Mouse (Mus musculus) urinary bladder, postnatal 4 days (tissue): ENCODE measurements around the gene Camsap3.
"Not testable (repeated sequence)": the region's sequence is repeated elsewhere in the genome, so short reads cannot be mapped to it uniquely, and the experiment has no call there.

Source experiments
- DNase-seq, 2 experiments: peaks; one replicate each; pipeline ENCODE4 v3.0.0; 2021 to 2022; ENCODE audit warnings: low spot score in 2 of 2

Camsap3 gene

DNA sequence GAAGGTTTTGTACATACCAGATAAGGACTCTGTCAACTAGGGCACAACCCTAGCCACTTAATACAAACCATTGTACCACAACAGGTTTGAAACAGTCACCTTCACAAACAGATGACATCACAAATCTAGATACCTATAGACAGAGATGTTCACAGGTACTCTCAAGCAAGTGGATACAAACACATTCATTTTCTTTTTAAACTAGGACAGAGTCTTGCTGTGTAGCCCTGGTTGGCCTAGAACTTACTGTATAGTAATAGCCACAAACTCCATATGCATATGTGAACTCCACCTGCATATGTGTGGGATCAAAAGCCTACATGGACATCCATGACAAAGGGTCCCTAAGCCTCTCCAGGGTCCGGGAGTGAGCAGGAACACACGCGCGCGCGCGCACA lies at the start of gene Camsap3:
TSS of gene Camsap3 (plus strand) at position 301 of the 398 bp plus-strand sequence.
- DNase-seq, result no peak

DNA sequence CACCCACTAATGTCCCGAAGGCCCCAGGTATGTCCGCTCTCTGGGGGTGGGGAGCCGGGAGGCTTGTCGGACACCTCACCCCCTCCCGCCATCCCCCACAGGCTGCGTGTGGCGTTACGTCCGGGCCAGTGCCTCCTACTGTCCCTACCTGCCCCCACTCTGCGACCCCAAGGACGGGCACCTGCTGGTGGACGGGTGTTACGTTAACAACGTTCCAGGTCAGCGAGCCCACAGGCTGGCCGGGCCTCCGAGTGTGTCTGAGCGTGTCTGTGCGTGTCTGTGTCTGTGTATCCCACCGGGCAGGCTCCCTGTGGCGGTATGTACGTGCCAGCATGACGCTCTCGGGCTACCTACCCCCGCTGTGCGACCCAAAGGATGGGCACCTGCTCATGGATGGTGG lies 49.4 kb upstream of the Camsap3 start:
- DNase-seq, result no peak

DNA sequence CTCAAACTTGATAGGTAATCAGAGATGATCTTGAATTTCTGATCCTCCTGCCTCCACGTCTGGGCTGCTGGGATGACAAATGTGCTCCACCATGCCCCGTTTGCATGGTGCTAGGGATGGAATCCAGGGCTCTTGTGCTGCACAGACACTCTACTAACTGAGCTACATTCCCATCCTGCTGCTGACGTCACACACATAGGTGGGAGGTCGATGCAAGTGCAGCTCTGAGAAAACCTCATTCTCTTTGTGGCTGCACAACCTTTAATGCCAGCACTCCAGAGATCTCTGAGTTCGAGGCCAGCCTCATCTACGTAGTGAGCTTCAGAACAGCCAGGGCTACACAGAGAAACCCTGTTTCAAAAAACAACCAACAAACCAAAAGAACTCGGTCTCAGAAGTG lies 47.9 kb upstream of the Camsap3 start:
- no peak for DNase-seq

DNA sequence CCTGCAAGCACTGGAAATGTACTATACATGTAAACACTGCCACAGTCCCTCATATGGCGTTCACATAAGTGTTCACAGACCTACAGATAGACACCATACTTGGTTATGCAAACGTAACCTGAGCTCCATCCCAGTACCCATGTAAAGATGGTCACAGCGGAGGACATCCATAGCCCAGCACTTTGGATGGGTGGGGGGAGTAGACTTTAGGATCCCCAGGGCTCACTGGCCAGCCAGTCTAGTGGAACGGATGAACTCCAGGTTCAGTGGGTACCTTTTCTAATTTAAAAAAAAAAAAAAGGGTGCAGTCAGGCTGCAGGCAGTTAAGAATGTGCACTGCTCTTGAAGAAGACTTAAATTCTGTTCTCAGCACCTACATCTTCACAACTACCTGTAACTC lies 47.0 kb upstream of the Camsap3 start:
- DNase-seq, result no peak

DNA sequence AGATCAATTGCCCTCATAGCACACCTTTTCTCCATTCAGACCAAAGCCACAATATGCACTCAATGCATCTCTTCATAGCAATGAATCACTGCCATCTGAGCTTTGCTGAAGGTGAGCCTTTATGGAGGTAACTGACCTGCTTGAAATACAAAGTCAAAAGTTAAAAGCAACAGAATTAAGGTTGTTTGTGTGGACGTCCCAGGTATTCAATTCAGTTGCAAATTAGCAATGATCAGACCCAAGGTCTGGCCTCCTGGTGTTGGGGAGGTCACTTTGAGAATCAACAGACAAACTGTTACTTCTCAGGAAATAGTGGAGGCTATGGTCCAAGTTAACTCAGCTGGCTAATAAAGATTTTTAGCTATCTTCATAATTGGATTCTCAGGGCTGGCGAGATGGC lies 40.6 kb upstream of the Camsap3 start:
- DNase-seq, result no peak

DNA sequence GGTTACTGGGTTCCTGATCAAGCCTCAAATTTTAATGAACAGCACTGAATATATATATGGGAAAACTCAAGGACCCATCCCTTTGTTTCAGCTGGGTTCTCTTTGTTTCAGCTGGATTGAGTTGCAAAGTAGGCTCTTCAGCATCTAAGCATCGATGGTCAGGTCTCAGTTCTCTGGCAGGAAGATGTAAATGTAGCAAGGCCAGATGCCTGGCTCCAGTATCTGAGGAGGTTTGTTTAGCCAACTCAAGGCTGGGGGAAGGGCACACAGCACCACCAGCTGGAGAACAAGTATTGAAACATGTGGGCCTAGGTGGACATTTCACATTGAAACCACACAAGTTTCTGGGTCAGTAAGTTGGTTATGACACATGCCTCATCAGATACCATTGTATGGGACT lies 34.9 kb upstream of the Camsap3 start:
- no peak for DNase-seq

DNA sequence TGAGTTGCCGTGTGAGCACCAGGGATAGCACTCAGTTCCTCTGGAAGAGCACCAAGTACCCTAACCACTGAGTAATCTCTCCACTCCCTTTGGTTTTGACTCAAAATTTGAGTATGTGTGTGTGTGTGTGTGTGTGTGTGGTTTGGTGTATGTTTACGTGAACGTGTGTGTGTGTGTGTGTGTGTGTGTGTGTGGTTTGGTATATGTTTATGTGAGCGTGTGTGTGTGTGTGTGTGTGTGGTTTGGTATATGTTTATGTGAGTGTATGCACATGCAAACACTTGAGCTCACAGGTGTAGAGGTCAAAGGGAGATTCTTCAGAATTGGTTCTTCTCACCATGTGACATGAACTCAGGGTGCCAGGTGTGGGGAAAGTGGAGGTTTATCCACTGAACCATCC lies 31.0 kb upstream of the Camsap3 start:
- DNase-seq, result no peak

DNA sequence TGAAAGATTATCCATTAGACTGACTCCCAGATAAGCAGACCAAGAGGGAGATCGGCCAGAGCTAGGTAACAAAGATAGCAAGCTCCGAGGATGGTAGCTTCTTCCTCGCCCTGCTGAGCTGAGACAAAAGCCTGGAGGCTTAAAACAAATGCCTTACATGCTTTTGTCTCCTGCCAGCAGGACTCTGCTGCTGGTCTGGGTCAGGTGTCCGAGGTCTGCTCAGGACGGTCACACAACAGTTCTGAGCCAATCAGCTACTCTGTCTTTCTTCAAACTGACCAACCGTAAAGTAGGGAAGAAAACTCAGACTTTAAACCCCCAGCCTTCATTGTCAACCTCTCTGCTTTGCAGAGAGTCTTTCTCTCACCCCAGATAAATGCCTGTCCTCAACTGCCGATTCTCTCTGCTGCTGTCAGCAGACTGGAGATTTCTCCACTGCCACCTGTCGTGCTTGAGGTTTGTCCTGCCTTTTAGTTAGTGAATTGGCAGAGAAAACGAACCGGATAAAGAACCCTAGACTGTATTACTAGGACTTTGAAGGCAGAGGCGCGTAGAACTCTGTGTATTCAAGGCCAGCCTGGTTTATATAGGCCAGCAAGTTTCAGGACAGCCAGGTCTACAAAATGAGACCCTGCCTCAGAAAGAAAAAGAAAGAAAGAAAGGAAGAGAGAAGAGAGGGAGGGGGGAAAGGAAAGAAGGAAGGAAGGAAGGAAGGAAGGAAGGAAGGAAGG lies 19.3 kb upstream of the Camsap3 start, which contains the start of gene C330021F23Rik:
TSS of gene C330021F23Rik (plus strand) at position 350 of the 731 bp plus-strand sequence.
- no peak for DNase-seq

DNA sequence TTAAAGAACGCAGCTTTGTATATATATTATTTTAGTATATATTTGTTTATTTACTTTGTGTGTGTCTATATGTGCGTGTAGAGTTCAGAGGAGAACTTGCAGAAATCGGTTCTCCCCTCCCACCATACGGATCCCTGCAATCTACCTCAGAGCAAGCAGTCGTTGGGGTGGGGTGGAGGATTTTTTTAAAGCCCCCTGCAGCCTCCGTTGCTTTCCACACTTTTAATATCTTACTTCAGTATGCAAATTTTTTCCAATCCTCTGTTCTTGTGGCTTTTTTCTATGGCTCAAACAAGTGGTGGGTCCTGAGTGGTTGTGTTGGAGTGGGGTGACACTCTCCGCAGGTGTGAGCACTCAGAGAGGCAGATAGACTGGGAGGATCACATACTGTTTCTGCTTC lies 18.7 kb upstream of the Camsap3 start:
- no peak for DNase-seq

DNA sequence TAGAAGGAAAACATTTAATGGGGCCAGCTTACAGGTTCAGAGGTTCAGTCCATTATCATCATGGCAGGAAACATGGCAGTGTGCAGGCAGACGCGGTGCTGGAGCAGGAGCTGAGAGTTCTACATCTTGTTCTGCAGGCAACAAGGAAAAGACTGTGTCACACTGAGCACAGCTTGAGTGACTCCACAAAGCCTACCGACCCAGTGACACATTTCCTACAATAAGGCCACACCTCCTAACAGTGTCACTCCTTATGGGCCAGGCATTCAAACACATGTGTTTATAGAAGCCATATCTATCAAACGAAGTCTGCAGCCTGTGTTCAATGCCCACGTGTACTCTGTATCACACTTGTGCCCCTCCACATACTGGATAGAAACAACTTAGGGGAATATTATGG lies 17.3 kb upstream of the Camsap3 start:
- DNase-seq, result no peak

DNA sequence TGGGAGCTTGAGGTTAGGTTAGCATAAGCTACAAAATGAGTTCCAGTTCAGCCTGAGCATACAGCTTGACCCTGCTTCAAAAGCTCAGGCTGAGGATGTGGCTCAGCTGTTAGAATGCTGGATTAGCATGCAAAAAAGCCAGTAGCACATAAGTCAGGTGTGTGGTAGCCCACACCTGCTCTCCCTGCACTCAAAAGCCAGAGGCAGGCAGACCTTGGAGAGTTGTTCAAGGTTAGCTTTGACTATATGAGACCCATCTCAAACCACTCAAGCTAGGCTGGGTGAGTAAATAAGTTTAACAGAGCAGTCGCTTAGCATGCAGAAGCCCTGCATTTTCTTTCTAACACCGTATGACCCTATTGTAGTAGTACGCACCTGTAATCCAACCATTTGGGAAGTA lies 12.5 kb upstream of the Camsap3 start:
- no peak for DNase-seq

DNA sequence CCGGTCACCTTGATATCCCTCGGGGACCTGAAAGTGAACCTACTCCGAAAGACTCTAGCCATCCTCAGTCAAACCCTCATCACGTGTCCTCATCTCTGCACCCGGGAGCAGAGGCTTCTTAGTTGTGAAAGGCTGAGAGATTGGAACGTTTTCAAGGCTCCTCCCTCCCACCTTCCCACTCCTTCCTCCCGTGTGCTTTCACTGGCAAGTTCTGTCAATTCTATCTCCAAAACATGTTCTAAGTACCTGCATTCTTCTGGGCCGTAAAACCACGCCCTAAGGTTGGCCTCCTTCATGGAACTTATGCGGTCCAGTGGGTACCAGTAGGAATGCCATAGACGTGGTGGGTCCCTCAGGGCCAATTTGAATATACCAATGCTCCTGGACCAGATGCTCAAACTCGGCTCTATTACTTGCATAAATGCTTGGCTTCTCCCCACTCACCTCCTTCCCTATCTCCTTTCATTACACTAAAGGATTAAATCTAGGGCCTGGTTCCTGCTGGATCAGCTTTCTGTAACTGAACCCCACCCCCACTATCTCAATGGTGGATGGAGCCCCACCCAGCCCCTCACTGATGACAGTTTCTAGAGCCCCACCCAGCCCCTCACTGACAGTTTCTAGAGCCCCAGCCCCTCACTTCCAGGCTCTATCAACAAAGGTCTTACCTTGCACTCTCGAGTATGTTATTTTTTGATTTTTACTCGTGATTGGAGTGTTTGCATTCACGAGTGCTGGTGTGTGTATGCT lies 10.7 kb upstream of the Camsap3 start:
- no peak for DNase-seq

DNA sequence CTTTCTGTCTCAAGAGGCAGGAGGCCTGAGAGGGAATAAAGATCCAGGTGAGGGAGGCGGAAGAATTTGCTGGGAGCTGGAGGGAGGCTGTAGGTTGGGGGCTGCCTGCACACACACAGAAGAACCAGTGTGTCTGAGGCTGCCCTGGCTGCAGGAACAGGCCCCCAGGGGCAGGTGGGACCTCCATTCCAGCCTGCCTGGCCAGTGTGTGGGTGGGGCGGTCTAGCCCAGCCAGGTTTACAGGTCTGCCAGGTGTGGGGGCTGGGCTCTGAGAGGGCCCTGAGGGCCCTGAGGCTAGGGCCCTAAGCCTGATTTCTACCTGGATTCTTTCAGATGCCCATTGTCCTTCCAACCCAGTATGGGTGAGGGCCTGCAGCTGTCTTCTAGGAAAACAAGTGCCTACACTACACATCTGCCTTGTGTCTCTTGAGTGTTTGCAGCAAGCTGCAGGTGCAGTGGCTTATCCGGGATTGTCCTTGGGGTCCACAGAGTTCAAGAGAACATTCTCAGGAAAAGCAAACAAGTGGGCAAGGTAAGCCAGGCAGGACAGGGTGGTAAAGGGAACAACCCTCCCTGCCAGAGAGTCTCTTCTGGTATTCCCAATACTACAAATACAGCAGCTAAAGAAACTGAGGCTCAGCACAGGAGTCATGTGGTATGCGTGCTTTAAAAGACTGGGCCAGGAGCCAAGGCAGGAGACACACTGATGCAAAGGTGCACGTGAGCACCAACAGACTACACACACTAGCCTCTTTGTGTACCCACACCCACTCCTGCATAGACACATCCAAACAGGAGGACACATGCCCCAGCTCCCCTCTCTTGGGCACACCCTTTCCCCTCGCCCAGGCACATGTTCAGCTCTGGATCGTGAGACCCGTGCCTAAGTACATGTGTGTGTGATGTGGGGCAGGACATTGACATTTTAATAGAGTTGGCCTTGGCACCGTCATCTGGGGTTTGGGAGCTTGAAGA lies 7.4 kb upstream of the Camsap3 start:
- DNase-seq, result no peak

DNA sequence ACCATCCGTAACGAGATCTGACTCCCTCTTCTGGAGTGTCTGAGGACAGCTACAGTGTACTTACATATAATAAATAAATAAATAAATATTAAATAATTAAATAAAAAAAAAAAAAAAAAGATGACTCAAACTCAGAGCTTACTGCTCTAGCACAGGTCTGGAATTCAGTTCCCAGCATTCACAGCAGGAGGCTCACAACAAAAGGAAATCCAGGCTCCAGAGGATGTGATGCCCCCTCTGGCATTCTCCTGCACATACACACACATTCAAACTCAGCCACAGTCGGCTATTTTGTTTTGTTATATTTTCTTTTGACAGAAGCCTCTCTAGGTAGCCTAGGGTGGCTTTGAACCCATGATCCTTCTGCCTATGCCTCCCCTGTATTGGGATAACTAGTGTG lies 5.1 kb upstream of the Camsap3 start:
- DNase-seq, result not testable (repeated sequence)

DNA sequence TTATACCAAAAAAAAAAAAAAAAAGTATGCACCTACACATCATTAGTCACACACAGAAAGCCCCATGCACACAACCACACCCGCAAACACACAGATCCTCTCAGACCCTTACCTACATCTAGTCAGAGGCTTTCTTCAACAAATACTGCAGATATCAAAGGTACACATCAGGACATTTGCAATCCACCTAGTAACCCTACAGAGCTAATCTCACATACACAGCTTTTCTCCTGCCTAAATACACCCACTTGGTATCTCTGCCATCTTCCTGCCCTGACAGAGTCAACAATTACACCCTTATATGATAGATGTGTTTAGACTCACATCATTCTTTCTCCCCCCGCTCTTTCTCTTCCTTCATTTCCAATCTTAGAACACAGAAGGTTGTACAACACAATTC lies 641 bp upstream of the Camsap3 start:
- no peak for DNase-seq

DNA sequence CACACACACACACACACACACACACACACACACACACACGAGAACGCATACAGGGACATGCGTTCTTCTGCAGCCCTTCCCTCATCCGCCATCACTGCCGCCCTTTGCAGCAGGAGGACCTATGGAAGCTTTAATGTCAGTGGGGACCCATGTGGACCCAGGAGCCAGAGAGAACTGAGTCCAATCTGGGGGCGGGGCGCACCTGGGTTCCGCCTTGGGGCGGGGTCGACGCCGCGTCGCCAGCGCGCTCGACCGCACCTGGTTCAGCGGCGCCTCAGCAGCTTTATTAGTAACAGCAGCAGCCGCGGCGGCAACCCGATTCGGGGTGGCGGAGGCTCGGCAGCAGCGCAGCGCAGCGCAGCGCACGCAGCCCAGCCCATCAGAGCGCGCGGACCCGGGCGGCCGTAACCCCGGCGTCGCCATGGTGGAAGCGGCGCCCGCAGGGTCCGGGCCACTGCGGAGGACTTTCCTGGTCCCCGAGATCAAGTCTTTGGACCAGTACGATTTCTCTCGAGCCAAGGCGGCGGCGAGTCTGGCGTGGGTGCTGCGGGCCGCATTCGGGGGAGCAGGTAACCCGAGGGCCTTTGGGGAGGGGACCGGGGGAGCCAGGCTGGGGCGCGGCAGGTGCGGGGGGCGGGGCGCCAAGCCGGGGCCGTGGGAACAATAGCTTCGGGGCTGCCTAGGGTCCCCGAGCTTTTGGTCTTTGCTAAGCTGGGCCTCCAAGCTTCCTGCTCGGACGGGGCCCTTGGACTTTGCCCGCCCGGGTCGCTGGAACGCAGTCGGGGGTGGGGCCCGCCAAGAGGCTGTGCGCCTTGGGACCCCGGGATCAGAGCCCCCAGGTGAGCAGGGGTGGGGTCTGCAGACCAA lies 531 bp downstream of the Camsap3 start:
- DNase-seq, result peak in 1 of 2 experiments; percentile 54

DNA sequence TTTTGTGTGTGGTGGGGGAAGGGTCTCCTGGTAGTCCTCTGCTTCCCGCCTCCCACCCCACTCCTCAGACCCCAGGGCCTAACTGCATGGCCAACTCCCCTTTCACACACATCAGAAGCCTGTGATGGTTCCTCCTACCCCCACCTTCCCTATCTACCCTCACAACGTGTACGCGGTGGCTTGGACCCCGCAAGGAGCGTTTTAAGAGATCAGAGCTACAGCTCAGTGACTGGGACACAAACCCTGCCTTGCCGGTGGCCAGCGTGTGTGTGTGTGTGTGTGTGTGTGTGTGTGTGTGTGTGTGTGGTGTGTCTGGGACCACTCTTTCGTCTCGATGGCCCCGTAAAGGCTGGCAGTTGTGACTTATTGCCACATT lies 1.2 kb downstream of the Camsap3 start:
- no peak for DNase-seq

DNA sequence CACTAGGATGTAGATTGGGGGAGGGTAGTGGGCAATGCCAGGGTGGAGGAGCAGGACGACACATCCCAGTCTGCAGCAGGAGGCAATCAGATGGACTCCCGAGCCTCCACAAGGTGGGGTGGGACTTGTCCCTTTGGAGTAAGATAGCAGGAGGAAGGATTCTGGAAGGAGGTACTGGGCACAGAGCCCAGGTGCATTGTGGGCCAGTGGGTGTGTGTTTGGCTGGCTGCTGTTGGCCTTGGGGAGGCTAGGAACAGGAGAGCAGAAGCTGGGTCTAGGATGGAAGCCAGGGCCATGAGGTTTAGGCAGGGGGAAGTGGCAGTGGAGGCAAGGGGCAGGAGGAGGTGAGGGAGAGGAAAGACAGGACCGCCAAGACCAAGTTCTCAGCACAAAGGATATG lies 6.4 kb downstream of the Camsap3 start:
- DNase-seq, result peak in 1 of 2 experiments; percentile 49

DNA sequence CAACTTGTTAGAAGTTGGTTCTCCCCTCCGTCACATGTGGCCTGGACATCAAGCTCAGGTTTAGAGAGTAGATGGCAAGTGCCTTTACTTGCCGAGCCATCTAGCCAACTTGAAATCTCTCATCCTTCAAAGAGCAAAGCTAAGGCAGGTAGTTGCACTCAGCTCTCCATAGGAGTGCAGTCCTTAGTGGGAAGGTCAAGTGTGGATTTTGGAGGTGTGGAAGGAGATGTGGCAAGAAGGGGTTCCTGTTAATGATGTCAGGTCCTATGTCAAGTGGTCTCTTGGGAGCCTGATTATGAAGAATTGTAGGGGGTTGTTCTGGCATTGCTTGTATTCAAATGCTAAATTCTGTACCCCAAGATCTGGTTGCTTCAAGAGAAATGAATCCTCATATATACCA lies 7.4 kb downstream of the Camsap3 start:
- DNase-seq, result no peak

DNA sequence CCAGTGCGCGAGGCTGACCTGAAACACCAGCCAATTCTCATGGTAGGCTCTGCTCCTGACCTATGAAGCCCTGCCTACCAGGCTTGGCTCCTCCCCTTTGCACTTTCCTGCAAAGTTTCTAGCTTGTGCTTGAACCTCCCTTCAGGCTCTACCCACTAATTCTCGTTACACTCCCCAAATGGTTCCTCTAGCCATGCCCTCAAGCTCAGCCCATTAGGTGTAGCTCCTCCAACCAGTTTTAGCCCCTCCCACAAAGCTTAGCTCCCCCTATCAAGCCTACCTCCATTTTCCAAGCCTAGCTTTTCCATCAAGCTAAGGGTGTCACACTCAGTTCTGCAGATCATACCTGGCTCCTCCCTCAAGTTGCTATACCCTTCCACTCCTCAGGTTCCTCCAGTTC lies 11.0 kb downstream of the Camsap3 start:
- no peak for DNase-seq

DNA sequence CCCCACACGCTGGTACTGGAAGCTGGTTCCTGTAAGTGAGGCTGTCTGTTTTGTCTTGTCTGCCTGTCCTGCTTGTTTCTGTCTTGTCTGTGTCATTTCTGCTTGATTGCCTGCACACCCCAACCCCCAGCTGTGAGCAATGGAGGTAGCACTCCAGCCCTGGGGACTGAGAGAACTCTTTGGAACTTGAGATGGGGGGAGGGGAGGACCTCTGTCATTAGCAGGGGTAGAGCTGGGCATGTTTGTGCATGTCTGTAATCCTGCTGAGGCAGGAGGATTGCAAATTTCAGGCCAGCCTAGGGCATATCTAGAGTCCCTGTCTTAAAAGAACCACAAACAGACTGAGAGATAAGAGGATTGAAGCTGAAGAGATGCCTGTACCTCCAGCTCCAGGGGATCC lies 12.1 kb downstream of the Camsap3 start:
- DNase-seq, result no peak
